Mouse (Mus musculus) hindbrain, embryonic 16.5 days (tissue): Measurements from ENCODE around the gene Gpr87. TPM values are rescaled to one million over a fixed set of nuclear protein-coding genes. Genes with fewer than 3 reads are reported as not detected.

Experiments
- ATAC-seq: fragments of 200-750 bp; cut with Nextera tagmentation; 2 replicates; pipeline ENCODE4 v1.8.0; 2017; ENCODE audit warnings: moderate TSS enrichment, moderate library complexity
- H3K27ac ChIP-seq: fragments of 300-500 bp; sonication (generic); 2 replicates; pipeline ENCODE4 v1.5.1; 2014; ENCODE audit warnings: low read depth, mild to moderate bottlenecking, control low read depth, low read length, moderate library complexity
- H3K27me3 ChIP-seq: fragments of 300-500 bp; sonication (generic); replicated peaks from 2 replicates; pipeline ENCODE4 v1.6.1; 2014; ENCODE audit warnings: low read length; ENCODE audit not compliant: control insufficient read depth, insufficient read depth
- H3K36me3 ChIP-seq: fragments of 300-500 bp; sonication (generic); 2 replicates; pipeline ENCODE4 v1.6.1; 2014; ENCODE audit warnings: mild to moderate bottlenecking, low read length, moderate library complexity, mixed read lengths; ENCODE audit not compliant: control insufficient read depth, insufficient read depth
- H3K4me1 ChIP-seq: fragments of 300-500 bp; sonication (generic); 2 replicates; pipeline ENCODE4 v1.6.1; 2014; ENCODE audit warnings: low read depth, low read length; ENCODE audit not compliant: control insufficient read depth, insufficient read depth
- H3K4me2 ChIP-seq: fragments of 300-500 bp; sonication (generic); 2 replicates; pipeline ENCODE4 v1.6.1; 2014; ENCODE audit warnings: mild to moderate bottlenecking, low read length, control low read depth, moderate library complexity
- H3K4me3 ChIP-seq: fragments of 300-500 bp; sonication (generic); 2 replicates; pipeline ENCODE4 v1.5.1; 2014; ENCODE audit warnings: mild to moderate bottlenecking, low read length, control low read depth, moderate library complexity
- H3K9ac ChIP-seq: fragments of 300-500 bp; sonication (generic); 2 replicates; pipeline ENCODE4 v1.6.1; 2014; ENCODE audit warnings: low read depth, mild to moderate bottlenecking, control low read depth, low read length, moderate library complexity
- H3K9me3 ChIP-seq: fragments of 300-500 bp; sonication (generic); 2 replicates; pipeline ENCODE4 v1.6.1; 2014; ENCODE audit warnings: mild to moderate bottlenecking, low read length, moderate library complexity; ENCODE audit not compliant: control insufficient read depth
- WGBS: fragments of 180-500 bp; shearing (Covaris S2); extraction: QIAGEN DNeasy Blood & Tissue Kit; methylation state at CpG from one replicate; pipeline ENCODE4 v1.1.7; 2014; 5-methylcytosine and 5-hydroxymethylcytosine counted together
- polyA plus RNA-seq: library from polyadenylated mRNA; unstranded; fragments of >200 nt; fragmentation: Nextera tagmentation; extraction: Ambion mirVana; gene quantifications from 2 replicates; pipeline ENCODE4 v1.2.1, GENCODE M21; 2015

The Gpr87 gene
- polyA plus RNA-seq: 0.18 TPM in 1 of 2 replicates, not detected in the other

DNA sequence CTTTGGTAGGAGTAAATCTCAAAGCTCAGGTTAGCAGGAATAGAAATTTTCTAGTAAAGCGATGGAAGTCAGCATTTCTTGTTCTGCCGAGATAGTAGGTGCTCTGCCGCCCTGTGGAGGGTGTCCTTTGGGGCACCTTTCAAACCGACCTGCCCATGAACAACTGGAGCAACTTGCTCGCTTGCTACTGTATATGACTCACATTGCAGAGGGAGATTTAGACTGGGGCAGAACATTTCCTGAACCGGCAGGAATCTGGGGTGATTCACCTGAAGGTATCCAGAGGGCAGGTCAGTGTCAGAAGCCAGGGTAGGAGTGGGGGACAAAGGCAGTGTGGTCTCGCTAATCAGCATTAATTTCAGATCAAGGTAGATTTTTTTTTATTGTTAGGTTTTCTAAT, at the start of gene Gpr87:
Gene Gpr87 (minus strand): TSS at position 167 of the 400 bp plus-strand sequence.
- Histone ChIP-seq H3K27me3 (no peaks in the 10 kb centered on the region), H3K36me3 (no peaks in the 10 kb centered on the region)
- WGBS: 93% methylated on average over 7 of the region's 7 CpGs

GRCm38 (mm10) chr3:59243384-59243783, 48.5 kb upstream of the Gpr87 start:
- no peak overlapping the region for H3K9ac ChIP-seq
- H3K4me1 ChIP-seq: no peaks in the 10 kb centered on the region
- no peak for ATAC-seq
- H3K4me3 ChIP-seq: no peak overlapping the region
- no peaks in the 10 kb centered on the region for H3K36me3 ChIP-seq
- no peak overlapping the region for H3K27ac ChIP-seq
- H3K4me2 ChIP-seq: no peak overlapping the region
- H3K27me3 ChIP-seq: no peaks in the 10 kb centered on the region
- WGBS: 81% methylated on average over 6 of the region's 6 CpGs
- no peaks in the 10 kb centered on the region for H3K9me3 ChIP-seq

More for the DNA sequence above, at the start of gene Gpr87:
- Histone ChIP-seq H3K4me2 (no peak within 1 kb of the TSS), H3K4me1 (no peaks in the 10 kb centered on the region), H3K4me3 (no peak within 1 kb of the TSS), H3K9me3 (no peaks in the 10 kb centered on the region), H3K27ac (no peak within 1 kb of the TSS), H3K9ac (no peak within 1 kb of the TSS)
- ATAC-seq: no peak

DNA sequence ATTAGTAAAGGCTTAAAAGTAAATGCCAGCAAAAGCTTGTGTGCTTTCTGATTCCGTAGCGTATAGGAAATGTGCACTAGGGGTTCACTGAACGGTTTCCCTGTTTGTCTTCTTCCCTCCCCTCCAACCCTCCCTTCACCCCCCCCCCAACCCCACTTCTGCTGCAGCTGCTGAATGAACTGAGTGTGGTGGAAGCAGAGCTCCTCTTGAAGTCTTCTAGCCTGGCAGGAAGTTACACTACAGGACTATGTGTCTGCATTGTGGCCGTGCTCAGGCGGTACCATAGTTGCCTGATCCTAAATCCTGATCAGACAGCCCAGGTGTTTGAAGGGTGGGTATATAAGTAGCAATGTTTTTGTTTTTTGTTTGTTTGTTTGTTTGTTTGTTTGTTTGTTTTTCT, 40.0 kb upstream of the Gpr87 start:
- H3K27ac ChIP-seq: no peak overlapping the region
- H3K4me2 ChIP-seq: no peak overlapping the region
- no peaks in the 10 kb centered on the region for H3K4me1 ChIP-seq
- no peaks in the 10 kb centered on the region for H3K9me3 ChIP-seq
- no peak for ATAC-seq
- H3K9ac ChIP-seq: no peak overlapping the region
- no peak overlapping the region for H3K4me3 ChIP-seq
- H3K27me3 ChIP-seq: no peaks in the 10 kb centered on the region
- WGBS: 65% methylated on average over 5 of the region's 5 CpGs
- no peaks in the 10 kb centered on the region for H3K36me3 ChIP-seq

- no peak for ATAC-seq
These were observed 36.0 kb upstream of the Gpr87 start for GRCm38 (mm10) chr3:59230912-59231311.

GRCm38 (mm10) chr3:59228730-59229551, 34.0 kb upstream of the Gpr87 start:
- Histone ChIP-seq H3K27me3 (no peaks in the 10 kb centered on the region), H3K4me1 (no peaks in the 10 kb centered on the region), H3K9ac (no peak overlapping the region), H3K4me3 (no peak overlapping the region), H3K9me3 (no peaks in the 10 kb centered on the region), H3K4me2 (no peak overlapping the region), H3K27ac (no peak overlapping the region), H3K36me3 (0 out of 2 replicates have a peak, but pooled peaks cover 3% of the 10 kb centered on the region)
- WGBS: 53% methylated on average over 10 of the region's 10 CpGs
- ATAC-seq: no peak

More at GRCm38 (mm10) chr3:59230912-59231311, 36.0 kb upstream of the Gpr87 start:
- Histone ChIP-seq H3K27ac (no peak overlapping the region), H3K4me2 (no peak overlapping the region), H3K4me1 (no peaks in the 10 kb centered on the region), H3K36me3 (0 out of 2 replicates have a peak, but pooled peaks cover 3% of the 10 kb centered on the region), H3K4me3 (no peak overlapping the region), H3K27me3 (no peaks in the 10 kb centered on the region), H3K9me3 (no peaks in the 10 kb centered on the region), H3K9ac (no peak overlapping the region)
- 65% methylated on average over 3 of the region's 3 CpGs for WGBS

GRCm38 (mm10) chr3:59227696-59228095, 32.8 kb upstream of the Gpr87 start:
- H3K9me3 ChIP-seq: no peaks in the 10 kb centered on the region
- no peaks in the 10 kb centered on the region for H3K27me3 ChIP-seq
- ATAC-seq: no peak
- no peak overlapping the region for H3K27ac ChIP-seq
- 0 out of 2 replicates have a peak, but pooled peaks cover 3% of the 10 kb centered on the region for H3K36me3 ChIP-seq
- H3K4me2 ChIP-seq: no peak overlapping the region
- H3K4me3 ChIP-seq: no peak overlapping the region
- H3K4me1 ChIP-seq: no peaks in the 10 kb centered on the region
- H3K9ac ChIP-seq: no peak overlapping the region
- WGBS: 95% methylated on average over 9 of the region's 9 CpGs

DNA sequence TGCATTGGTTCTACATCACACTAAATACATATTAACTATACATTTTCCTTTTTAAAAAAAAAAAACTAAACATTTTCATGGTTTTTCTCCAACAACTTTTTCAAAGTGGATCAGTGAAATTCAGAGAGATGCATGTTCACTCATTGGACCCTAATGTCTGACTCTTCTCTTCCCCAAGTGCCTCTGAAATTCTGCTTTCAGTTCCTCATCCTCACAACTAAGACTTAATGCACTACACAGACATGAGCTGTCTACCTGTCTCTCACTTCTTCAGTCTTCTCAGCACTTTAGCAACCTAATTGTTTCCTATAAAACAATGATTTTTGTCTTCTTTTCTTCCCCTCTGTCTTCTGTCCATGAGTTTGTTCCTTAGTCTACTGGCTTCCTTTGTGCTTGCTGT, 30.5 kb upstream of the Gpr87 start:
- H3K9me3 ChIP-seq: no peaks in the 10 kb centered on the region
- no peak overlapping the region for H3K4me3 ChIP-seq
- no peaks in the 10 kb centered on the region for H3K27me3 ChIP-seq
- H3K9ac ChIP-seq: no peak overlapping the region
- H3K4me1 ChIP-seq: no peaks in the 10 kb centered on the region
- ATAC-seq: no peak
- 0 out of 2 replicates have a peak, but pooled peaks cover 3% of the 10 kb centered on the region for H3K36me3 ChIP-seq
- H3K4me2 ChIP-seq: no peak overlapping the region
- no peak overlapping the region for H3K27ac ChIP-seq

GRCm38 (mm10) chr3:59222303-59222702, 27.4 kb upstream of the Gpr87 start:
- Histone ChIP-seq H3K27me3 (no peaks in the 10 kb centered on the region), H3K36me3 (no peaks in the 10 kb centered on the region), H3K27ac (no peak overlapping the region), H3K9me3 (no peaks in the 10 kb centered on the region), H3K4me3 (no peak overlapping the region), H3K4me1 (no peaks in the 10 kb centered on the region), H3K4me2 (no peak overlapping the region), H3K9ac (no peak overlapping the region)
- no peak for ATAC-seq
- 92% methylated on average over 2 of the region's 2 CpGs for WGBS

GRCm38 (mm10) chr3:59219326-59219725, 24.4 kb upstream of the Gpr87 start:
- no peaks in the 10 kb centered on the region for H3K27me3 ChIP-seq
- no peak overlapping the region for H3K4me2 ChIP-seq
- no peak overlapping the region for H3K4me3 ChIP-seq
- no peaks in the 10 kb centered on the region for H3K4me1 ChIP-seq
- H3K36me3 ChIP-seq: no peaks in the 10 kb centered on the region
- no peaks in the 10 kb centered on the region for H3K9me3 ChIP-seq
- no peak overlapping the region for H3K27ac ChIP-seq
- H3K9ac ChIP-seq: no peak overlapping the region
- WGBS: 95% methylated on average over 2 of the region's 2 CpGs
- ATAC-seq: no peak
